Comparison of ENCODE assay signal across 9 mouse cellular contexts in genomic region chr4:43982053-43982732, GRCm38 (mm10). TPM values are rescaled to one million over a fixed set of nuclear protein-coding genes. Genes with fewer than 3 reads are reported as not detected.
DNase-seq lines count a peak whose midpoint lies in the region; ATAC-seq and TF ChIP-seq lines count a peak whose summit lies in the region.
"Had no signal": no experiment of that assay in that cellular context is flagged by ENCODE, and none has a peak within 500 bp of the region (broad histone marks: within the 10 kb centered on the region; RNA-seq: fewer than 3 reads in every experiment).

No protein-coding gene starts in this region.

- ATAC-seq in CD4-positive, CD25-positive, alpha-beta regulatory T cell, adult 4 months = peak; percentile 98
- peak; percentile 94 for ATAC-seq in erythroid progenitor cell, adult 5-6 weeks (replicated peaks; ENCODE audit: low FRiP score, poor library complexity, severe bottlenecking)
- ATAC-seq in heart, embryonic 13.5 days (ENCODE audit: extremely low read depth, insufficient number of reproducible peaks, low FRiP score, low TSS enrichment) = peak; percentile 69
- peak; percentile 87 for ATAC-seq in kidney, postnatal 0 days (replicated peaks; ENCODE audit: low FRiP score, low read depth)

- H3K4me3 ChIP-seq in brown adipose tissue, adult 24 weeks (ENCODE audit: insufficient read depth, low read depth, low read length) = peak overlapping the region; percentile 41
- H3K4me3 ChIP-seq in heart, embryonic 13.5 days = peak overlapping the region; percentile 45
- H3K4me3 ChIP-seq in kidney, postnatal 0 days (replicated peaks; ENCODE audit: low read depth, low read length) = peak overlapping the region; percentile 11; the same call in 1 of the 2 replicates
- H3K4me3 ChIP-seq in liver, adult 2 months (ENCODE audit: insufficient read depth, low read depth, low read length) = no peak overlapping the region
- H3K4me3 ChIP-seq in myocyte = no peak overlapping the region

- H3K79me2 ChIP-seq in liver, adult 2 months (ENCODE audit: control insufficient read depth, insufficient read depth, low read length) = no peaks in the 10 kb centered on the region
- H3K79me2 ChIP-seq in myocyte (ENCODE audit: control insufficient read depth, insufficient read depth) = no peaks in the 10 kb centered on the region

- no peak overlapping the region for H3K27ac ChIP-seq in brown adipose tissue, adult 24 weeks (replicated peaks; ENCODE audit: low read depth, low read length)
- peak overlapping the region; percentile 34 for H3K27ac ChIP-seq in heart, embryonic 13.5 days (replicated peaks)
- no peak overlapping the region for H3K27ac ChIP-seq in kidney, postnatal 0 days
- H3K27ac ChIP-seq in liver, adult 2 months (replicated peaks; ENCODE audit: insufficient read depth, low read depth, low read length) = no peak overlapping the region
- H3K27ac ChIP-seq: macrophage had no signal

- DNase-seq in kidney, postnatal 0 days (ENCODE audit: low spot score) = peak; percentile 96
- peak; percentile 50 for DNase-seq in liver, adult 2 months (ENCODE audit: extremely low read depth, low read depth, low spot score)
- DNase-seq in spleen, postnatal 4 days (ENCODE audit: low spot score in 2 of 2) = peak; percentile 95 to 99

- H3K4me1 ChIP-seq in brown adipose tissue, adult 24 weeks (ENCODE audit: control insufficient read depth, insufficient read depth, insufficient read length, low read length) = peaks cover 5% of the 10 kb centered on the region; the same call in 1 of the 2 replicates
- peaks cover 25% of the 10 kb centered on the region for H3K4me1 ChIP-seq in heart, embryonic 13.5 days
- H3K4me1 ChIP-seq in kidney, postnatal 0 days (replicated peaks; ENCODE audit: insufficient read depth, low read length) = peaks cover 5% of the 10 kb centered on the region; the same call in 1 of the 2 replicates
- no peaks in the 10 kb centered on the region for H3K4me1 ChIP-seq in liver, adult 2 months (ENCODE audit: control insufficient read depth, insufficient read depth, low read length)

- H3ac ChIP-seq in myocyte (ENCODE audit: control insufficient read depth, insufficient read length) = no peak overlapping the region

- TF ChIP-seq CTCF in kidney, postnatal 0 days (IDR thresholded peaks at IDR 0.05; ENCODE audit: low read depth) = peak; percentile 98
- TF ChIP-seq CTCF in liver, adult 2 months (IDR thresholded peaks at IDR 0.05; ENCODE audit: low read depth, low read length) = peak; percentile 94

- peak overlapping the region; percentile 77 for H3K9ac ChIP-seq in heart, embryonic 13.5 days
- H3K9ac ChIP-seq in kidney, postnatal 0 days (ENCODE audit: low read depth, low read length) = peak overlapping the region; percentile 24
- 0 out of 2 replicates have a peak overlapping the region, but pooled peaks have one; percentile 20 for H3K9ac ChIP-seq in liver, adult 2 months (ENCODE audit: low read depth, low read length)

- peaks cover 4% of the 10 kb centered on the region for H3K36me3 ChIP-seq in heart, embryonic 13.5 days
- H3K36me3 ChIP-seq in kidney, postnatal 0 days (ENCODE audit: insufficient read depth, low read length) = no peaks in the 10 kb centered on the region
- H3K36me3 ChIP-seq in liver, adult 2 months (ENCODE audit: control insufficient read depth, insufficient read depth, low read length) = no peaks in the 10 kb centered on the region
- H3K36me3 ChIP-seq in myocyte (ENCODE audit: control insufficient read depth, insufficient read depth) = peaks cover 18% of the 10 kb centered on the region

- H3K9me3 ChIP-seq in heart, embryonic 13.5 days = no peaks in the 10 kb centered on the region
- no peaks in the 10 kb centered on the region for H3K9me3 ChIP-seq in kidney, postnatal 0 days (replicated peaks; ENCODE audit: low read length)

- WGBS in heart, embryonic 13.5 days = 1% methylated on average over 24 of the region's 24 CpGs
- 2% methylated on average over 24 of the region's 24 CpGs for WGBS in kidney, postnatal 0 days
- WGBS in liver, adult 2 months = 2% methylated on average over 24 of the region's 24 CpGs

- TF ChIP-seq POLR2A in liver, adult 2 months (IDR thresholded peaks at IDR 0.05; ENCODE audit: extremely low read depth, insufficient read depth, low read length) = no peak
- peak; percentile 24 for TF ChIP-seq POLR2A in myocyte (IDR thresholded peaks at IDR 0.05; ENCODE audit: insufficient read length, low read depth)

- H3K27me3 ChIP-seq in heart, embryonic 13.5 days (replicated peaks) = peaks cover 7% of the 10 kb centered on the region; the same call in 1 of the 2 replicates
- H3K27me3 ChIP-seq in kidney, postnatal 0 days (ENCODE audit: insufficient read depth, low read length) = no peaks in the 10 kb centered on the region
- no peaks in the 10 kb centered on the region for H3K27me3 ChIP-seq in liver, adult 2 months (ENCODE audit: control insufficient read depth, insufficient read depth, low read length)
- no peaks in the 10 kb centered on the region for H3K27me3 ChIP-seq in myocyte (ENCODE audit: control insufficient read depth, insufficient read depth, insufficient read length)

- H3K4me2 ChIP-seq in heart, embryonic 13.5 days = peak overlapping the region; percentile 69
- peak overlapping the region; percentile 49 for H3K4me2 ChIP-seq in kidney, postnatal 0 days (ENCODE audit: low read length)
- H3K4me2 ChIP-seq in myocyte (ENCODE audit: low read depth) = peak overlapping the region; percentile 91

TF ChIP-seq in myocyte, 11 proteins besides CTCF, POLR2A, EP300 and RAD21:
- TF ChIP-seq TCF12 (IDR thresholded peaks at IDR 0.05; ENCODE audit: insufficient read depth, poor library complexity, severe bottlenecking) (no peak), TCF3 (IDR thresholded peaks at IDR 0.05; ENCODE audit: insufficient read length, low read depth) (no peak), POLR2AphosphoS2 (IDR thresholded peaks at IDR 0.05; ENCODE audit: insufficient read length, low read depth) (peak; percentile 73), REST (IDR thresholded peaks at IDR 0.05; ENCODE audit: insufficient read depth, insufficient read length) (no peak), SRF (IDR thresholded peaks at IDR 0.05; ENCODE audit: control insufficient read depth, insufficient read length, low read depth) (no peak), E2F4 (IDR thresholded peaks at IDR 0.05; ENCODE audit: insufficient read depth) (no peak), MYOG (IDR thresholded peaks at IDR 0.05; ENCODE audit: control insufficient read depth in 1 of 3, insufficient read depth in 1 of 3, insufficient read length in 2 of 3, low read depth in 2 of 3) (peak in 1 of 3 experiments; percentile 36), USF1 (IDR thresholded peaks at IDR 0.05; ENCODE audit: low read depth) (no peak), MAX (IDR thresholded peaks at IDR 0.05; ENCODE audit: low read depth) (no peak), MYOD1 (IDR thresholded peaks at IDR 0.05; ENCODE audit: control insufficient read depth in 1 of 3, insufficient read length in 2 of 3, low read depth in 2 of 3) (peak in 1 of 3 experiments; percentile 18)

RNA-seq across cellular contexts. Expression of gene Ccin, which starts 1.1 kb away (rescaled TPM):
- polyA plus RNA-seq in CD4-positive, CD25-positive, alpha-beta regulatory T cell, adult 4 months (2017; shearing (Covaris generic)) = not detected
- polyA plus RNA-seq in brown adipose tissue, adult 24 weeks (2012; ENCODE audit: insufficient read depth, insufficient read length, missing spikeins) = not detected in 2 replicates
- total RNA-seq in erythroid progenitor cell, adult 5-6 weeks (2015; ENCODE audit: low replicate concordance) = not detected in 2 replicates
- total RNA-seq in erythroid progenitor cell, adult 5-6 weeks (2017; ENCODE audit: low replicate concordance) = not detected in 2 replicates
- not detected in 2 replicates for polyA plus RNA-seq in heart, embryonic 13.5 days (2015; fragmentation: Nextera tagmentation; extraction: Ambion mirVana)
- not detected in 2 replicates for polyA plus RNA-seq in kidney, postnatal 0 days (2015; fragmentation: Nextera tagmentation; extraction: Ambion mirVana)
- total RNA-seq in liver, adult 2 months (2014; rRNA removed) = not detected in 2 replicates
- polyA plus RNA-seq in liver, adult 2 months (2012; rRNA removed) = not detected in 2 replicates
- polyA plus RNA-seq in myocyte (2012; fragmentation: generic; extraction: Trizol) = 0.22 TPM
- polyA plus RNA-seq: macrophage had no signal

RNA-seq across cellular contexts. Expression of gene Clta, which starts 22.1 kb away (rescaled TPM):
- polyA plus RNA-seq in CD4-positive, CD25-positive, alpha-beta regulatory T cell, adult 4 months (2017; shearing (Covaris generic)) = 10 to 100 TPM; 66.1 to 83.6 TPM
- polyA plus RNA-seq in brown adipose tissue, adult 24 weeks (2012; ENCODE audit: insufficient read depth, insufficient read length, missing spikeins) = 97.5 and 140 TPM in 2 replicates
- 151 and 166 TPM in 2 replicates for total RNA-seq in erythroid progenitor cell, adult 5-6 weeks (2015; ENCODE audit: low replicate concordance)
- 108 and 147 TPM in 2 replicates for total RNA-seq in erythroid progenitor cell, adult 5-6 weeks (2017; ENCODE audit: low replicate concordance)
- polyA plus RNA-seq in heart, embryonic 13.5 days (2015; fragmentation: Nextera tagmentation; extraction: Ambion mirVana) = 140 and 150 TPM in 2 replicates
- 293 and 300 TPM in 2 replicates for polyA plus RNA-seq in kidney, postnatal 0 days (2015; fragmentation: Nextera tagmentation; extraction: Ambion mirVana)
- 166 and 191 TPM in 2 replicates for total RNA-seq in liver, adult 2 months (2014; rRNA removed)
- polyA plus RNA-seq in liver, adult 2 months (2012; rRNA removed) = 116 and 154 TPM in 2 replicates
- polyA plus RNA-seq in myocyte (2012; fragmentation: generic; extraction: Trizol) = 273 TPM

RNA-seq across cellular contexts. Expression of gene Glipr2, which starts 25.0 kb away (rescaled TPM):
- polyA plus RNA-seq in CD4-positive, CD25-positive, alpha-beta regulatory T cell, adult 4 months (2017; shearing (Covaris generic)) = 100 to 1,000 TPM; 165 to 194 TPM
- 2.9 and 4.3 TPM in 2 replicates for polyA plus RNA-seq in brown adipose tissue, adult 24 weeks (2012; ENCODE audit: insufficient read depth, insufficient read length, missing spikeins)
- 9.6 and 20.2 TPM in 2 replicates for total RNA-seq in erythroid progenitor cell, adult 5-6 weeks (2015; ENCODE audit: low replicate concordance)
- 10.7 and 16.8 TPM in 2 replicates for total RNA-seq in erythroid progenitor cell, adult 5-6 weeks (2017; ENCODE audit: low replicate concordance)
- polyA plus RNA-seq in heart, embryonic 13.5 days (2015; fragmentation: Nextera tagmentation; extraction: Ambion mirVana) = 63.2 and 72.4 TPM in 2 replicates
- 54.9 and 59.1 TPM in 2 replicates for polyA plus RNA-seq in kidney, postnatal 0 days (2015; fragmentation: Nextera tagmentation; extraction: Ambion mirVana)
- 0.83 and 2.0 TPM in 2 replicates for total RNA-seq in liver, adult 2 months (2014; rRNA removed)
- 0.67 and 1.2 TPM in 2 replicates for polyA plus RNA-seq in liver, adult 2 months (2012; rRNA removed)
- polyA plus RNA-seq in myocyte (2012; fragmentation: generic; extraction: Trizol) = 113 TPM

Comparison
In these comparisons a context has a peak if more than half of its experiments do, and no peak if none do; other contexts are left out.
1. H3K4me3 ChIP-seq: peak in brown adipose tissue, adult 24 weeks (single experiment), heart, embryonic 13.5 days (single experiment) and kidney, postnatal 0 days (single experiment); none in liver, adult 2 months (single experiment) and myocyte (single experiment).
2. H3K9ac ChIP-seq: peak in every context shown above with its lines; median percentile 77 in heart, embryonic 13.5 days; 24 in kidney, postnatal 0 days; 20 in liver, adult 2 months.
3. RNA of gene Glipr2, which starts 25.0 kb away (polyA plus RNA-seq): 165 to 194 TPM in CD4-positive, CD25-positive, alpha-beta regulatory T cell, adult 4 months, 113 TPM in myocyte (single experiment), 63.2 to 72.4 TPM in heart, embryonic 13.5 days and 54.9 to 59.1 TPM in kidney, postnatal 0 days; 2.9 to 4.3 TPM in brown adipose tissue, adult 24 weeks and 0.67 to 1.2 TPM in liver, adult 2 months; every median in the first group is over 10 times any median in the second.
4. Peak in every context shown above with its lines, with median percentiles within 50 percentile points of each other: ATAC-seq, H3K4me2 ChIP-seq and DNase-seq.